Mouse (Mus musculus) gastrocnemius, adult 2 months (tissue): ENCODE measurements around the gene Pirt. TPM values are rescaled to one million over a fixed set of nuclear protein-coding genes. Genes with fewer than 3 reads are reported as not detected.

Source experiments
- DNase-seq: peaks from one replicate; pipeline ENCODE4 v3.0.0; 2022
- H3K27ac ChIP-seq: fragments of 200-600 bp; 2 replicates; pipeline ENCODE4 v1.8.1; 2022; ENCODE audit warnings: mild to moderate bottlenecking
- H3K4me3 ChIP-seq: fragments of 200-600 bp; 2 replicates; pipeline ENCODE4 v1.8.1; 2022; ENCODE audit warnings: mild to moderate bottlenecking, moderate library complexity
- CTCF ChIP-seq: fragments of 200-600 bp; IDR thresholded peaks from 2 replicates; pipeline ENCODE4 v1.8.1; 2022; ENCODE audit warnings: antibody characterized with exemption, mild to moderate bottlenecking, moderate library complexity
- intact Hi-C: fragments of 180-260 bp; cut with DNase I; formaldehyde crosslinking; loops from one replicate; pipeline ENCODE4 v1.15.1; 2025
- total RNA-seq, 2 experiments: library from RNA; stranded (reverse); gene quantifications; 2 replicates each; pipeline ENCODE4 v1.2.3; 2021

Gene Pirt
- total RNA-seq, 2 experiments from 2014 or later, result 0.05 TPM; not detected in 1

DNA sequence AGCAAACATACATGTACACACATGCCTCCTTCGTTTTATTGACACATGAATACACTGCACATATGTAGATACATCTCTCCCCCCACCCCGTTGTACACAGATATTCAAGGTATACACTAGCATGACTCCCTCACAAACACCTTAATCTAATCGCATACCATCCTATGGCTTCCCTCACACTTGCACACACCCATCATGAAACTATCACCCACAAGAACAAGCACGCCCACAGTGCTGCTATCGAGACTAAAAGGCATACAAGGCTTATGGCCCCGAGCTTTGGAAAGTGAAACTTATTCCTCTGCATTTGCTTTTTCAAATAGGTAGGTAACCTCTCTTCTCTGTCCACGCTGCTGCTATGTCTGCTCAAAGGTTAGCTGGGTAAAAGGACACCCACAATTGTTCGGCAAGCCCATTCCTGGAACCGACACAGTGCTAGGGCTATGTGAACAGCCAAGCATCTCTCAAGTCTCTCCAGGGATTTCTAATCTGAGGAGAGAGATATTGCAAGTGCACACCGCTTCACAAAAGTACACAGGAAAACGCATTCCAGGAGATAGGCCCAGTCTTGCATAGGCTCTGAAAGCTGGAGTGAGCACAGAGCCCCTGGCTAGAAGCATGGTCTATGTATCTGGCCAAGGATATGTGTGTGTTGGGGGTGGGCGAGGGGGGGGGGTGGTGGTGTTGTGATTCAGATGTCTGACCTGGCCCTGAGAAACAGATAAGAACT lies 49.8 kb downstream of the Pirt start:
- intact Hi-C loops, result no loop called here
- no peak overlapping the region for H3K27ac ChIP-seq
- no peak overlapping the region for H3K4me3 ChIP-seq
- no peak for DNase-seq
- no peak for TF ChIP-seq CTCF

DNA sequence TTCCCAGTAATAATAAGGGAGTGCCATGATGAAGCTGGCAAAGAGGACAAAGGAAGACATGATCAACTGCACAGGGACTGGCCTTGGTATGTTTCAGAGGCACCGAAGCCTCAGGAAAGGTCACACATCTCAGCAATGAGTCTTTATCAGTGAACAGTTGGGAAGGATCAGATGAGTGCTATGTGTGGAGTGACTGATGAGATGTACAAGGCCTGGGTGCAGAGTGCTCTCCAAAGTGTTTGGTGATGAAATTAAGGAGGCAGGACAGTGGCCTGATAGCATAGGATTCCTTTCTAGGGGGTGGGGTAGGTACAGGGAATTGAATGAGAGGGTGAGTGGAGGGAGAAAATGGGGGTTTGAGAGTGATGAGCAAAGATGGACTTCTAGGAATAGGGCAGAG lies 51.7 kb downstream of the Pirt start:
- no peak overlapping the region for H3K4me3 ChIP-seq
- TF ChIP-seq CTCF, result no peak
- no peak for DNase-seq
- intact Hi-C loops, result no loop called here
- no peak overlapping the region for H3K27ac ChIP-seq

DNA sequence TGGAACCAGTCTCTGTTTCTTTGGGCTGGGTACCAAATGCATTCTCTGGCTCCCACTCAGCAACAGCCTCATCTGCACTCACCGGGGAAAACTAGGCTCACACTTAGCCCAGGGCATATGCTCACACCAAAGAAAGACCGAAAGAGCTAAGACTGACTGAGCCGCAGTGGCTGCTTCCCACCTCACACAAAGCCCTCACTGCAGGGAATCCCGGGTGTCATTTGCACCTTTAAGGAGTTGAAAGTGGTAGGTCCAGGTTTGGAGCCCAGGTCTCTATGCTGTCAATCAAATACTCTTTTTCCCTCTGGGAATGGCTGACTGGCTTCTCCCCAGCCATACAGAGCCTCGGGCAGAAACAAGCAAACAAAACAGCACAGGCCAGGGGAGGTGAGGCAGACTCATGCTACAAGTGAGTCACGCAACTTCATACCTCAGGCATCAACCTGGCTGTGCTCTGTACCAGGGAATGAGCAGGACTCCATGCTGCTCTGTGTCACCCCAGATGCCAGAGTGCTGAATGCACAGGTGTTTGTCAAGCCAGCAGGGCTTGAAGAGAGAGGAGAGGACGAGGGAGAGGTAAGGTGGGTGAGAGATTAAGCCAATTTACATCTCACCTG lies 54.8 kb downstream of the Pirt start:
- DNase-seq, result no peak
- intact Hi-C loops, result no loop called here
- no peak overlapping the region for H3K27ac ChIP-seq
- no peak overlapping the region for H3K4me3 ChIP-seq
- TF ChIP-seq CTCF, result no peak

DNA sequence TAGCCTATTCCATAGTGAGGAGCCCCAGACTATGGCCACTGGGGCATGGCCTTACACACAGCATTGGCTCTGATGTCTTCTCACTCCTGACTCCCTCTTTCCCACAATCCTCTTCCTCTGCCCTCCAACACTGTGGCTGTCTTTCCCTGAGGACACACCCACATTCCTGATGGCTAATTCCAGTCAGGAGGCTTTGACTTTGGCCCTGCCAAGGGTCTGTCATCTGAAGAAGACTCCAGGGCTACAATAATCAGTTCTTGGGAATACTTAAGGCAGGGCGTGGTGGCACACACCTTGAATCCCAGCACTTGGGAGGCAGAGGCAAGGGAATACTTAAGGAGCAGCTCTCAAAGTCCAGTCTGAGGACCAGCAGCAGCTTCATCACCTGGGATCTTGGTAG lies 56.8 kb downstream of the Pirt start:
- no peak overlapping the region for H3K4me3 ChIP-seq
- no peak overlapping the region for H3K27ac ChIP-seq
- DNase-seq, result no peak
- intact Hi-C loops, result no loop called here
- no peak for TF ChIP-seq CTCF

DNA sequence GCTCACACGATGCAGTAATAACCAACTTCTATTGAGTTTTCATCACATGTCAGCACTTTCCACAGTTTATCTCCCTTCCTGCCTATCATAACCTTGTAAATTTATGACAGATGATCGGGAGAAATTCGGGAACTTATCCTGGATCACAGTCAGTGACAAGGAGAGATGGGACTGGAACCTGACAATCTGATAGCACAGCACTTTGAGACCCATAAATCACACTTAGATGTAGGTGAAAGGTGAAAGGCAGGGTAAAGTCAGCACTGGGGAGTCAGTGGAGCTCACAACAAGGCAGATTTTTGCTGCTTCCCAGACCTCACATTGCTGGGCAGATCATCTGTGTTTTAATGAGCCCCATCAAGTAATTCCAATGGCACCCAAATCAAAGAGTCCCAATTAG lies 61.7 kb downstream of the Pirt start:
- no peak overlapping the region for H3K27ac ChIP-seq
- TF ChIP-seq CTCF, result no peak
- no peak for DNase-seq
- no peak overlapping the region for H3K4me3 ChIP-seq
- intact Hi-C loops, result no loop called here

DNA sequence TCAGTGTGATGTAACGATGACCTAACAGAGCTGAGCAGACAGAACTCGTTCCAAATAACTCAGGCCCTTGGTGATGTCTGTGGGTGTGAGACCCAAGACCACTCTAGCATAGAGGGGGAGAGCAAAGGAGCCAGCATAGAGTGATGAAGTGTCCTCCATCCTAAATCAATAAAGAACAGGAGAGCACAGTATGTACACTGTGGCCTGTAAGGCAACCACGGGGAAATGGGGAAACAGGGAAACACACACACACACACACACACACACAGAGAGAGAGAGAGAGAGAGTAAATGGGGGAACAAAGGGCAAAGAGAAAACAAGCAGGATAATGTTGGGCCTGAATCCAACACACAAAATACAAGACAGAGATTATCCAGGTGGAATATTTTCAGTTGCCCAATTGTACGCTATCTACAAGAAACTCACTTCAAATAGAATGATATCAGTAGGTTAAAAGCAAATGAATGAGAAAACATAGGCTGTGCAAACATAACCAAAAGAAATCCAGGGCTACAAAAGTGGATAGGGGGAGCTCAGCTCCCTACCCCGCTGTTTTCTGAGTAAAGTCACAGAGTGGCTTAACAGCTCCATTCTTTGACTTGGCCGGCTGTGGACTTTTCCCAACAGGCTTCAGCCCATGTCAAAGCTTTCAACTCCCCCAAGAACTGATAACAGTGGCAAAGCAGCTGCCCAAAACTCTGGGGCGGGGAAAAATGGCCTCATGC lies 64.0 kb downstream of the Pirt start:
- Histone ChIP-seq H3K4me3 (no peak overlapping the region), H3K27ac (no peak overlapping the region)
- DNase-seq, result no peak
- intact Hi-C loops, result no loop called here
- TF ChIP-seq CTCF, result no peak

Other genes with a start within 250 kb of the Pirt start
- gene Tmem238l, start 44.7 kb downstream of the Pirt start, total RNA-seq, result not detected
- 1 to 10 TPM in 1 of 2 experiments, under 1 TPM in 1; 0.66 to 1.3 TPM for gene Tmem220, start 113.2 kb downstream of the Pirt start, total RNA-seq
- gene Adprm, start 140.6 kb downstream of the Pirt start, total RNA-seq, result 1 to 10 TPM; 6.8 to 9.9 TPM
- gene Sco1, start 140.7 kb downstream of the Pirt start, total RNA-seq, result 10 to 100 TPM in 1 of 2 experiments, 1 to 10 TPM in 1; 5.6 to 10.3 TPM
- gene Myh3, start 166.3 kb downstream of the Pirt start, total RNA-seq, result 10 to 100 TPM in 1 of 2 experiments, 1 to 10 TPM in 1; 7.8 to 15.3 TPM